Mouse (Mus musculus): Measurements from ENCODE around the gene Gm38100.
A peak's percentile ranks its signal among the peaks of the same experiment; 100 is the strongest.

Gm38100 gene

GRCm38 (mm10) chr1:175920029-175920428 is at the start of gene Gm38100:
Gene Gm38100 (plus strand): TSS chr1:175920329.
- no peak for DNase-seq (ENCODE audit: low read depth)

GRCm38 (mm10) chr1:175870716-175871115 is 49.4 kb upstream of the Gm38100 start:
- no peak for DNase-seq (ENCODE audit: low read depth)

- DNase-seq (ENCODE audit: low read depth), result no peak
Measured at GRCm38 (mm10) chr1:175872028-175872816, 47.9 kb upstream of the Gm38100 start.

GRCm38 (mm10) chr1:175880453-175881296 is 39.5 kb upstream of the Gm38100 start, which contains the start of gene Exo1:
Gene Exo1 (plus strand): TSS chr1:175880581.
- DNase-seq (ENCODE audit: low read depth), result peak; percentile 95

GRCm38 (mm10) chr1:175883398-175883797 is 36.7 kb upstream of the Gm38100 start:
- no peak for DNase-seq (ENCODE audit: low read depth)

GRCm38 (mm10) chr1:175893263-175893662 is 26.9 kb upstream of the Gm38100 start:
- no peak for DNase-seq (ENCODE audit: low read depth)

GRCm38 (mm10) chr1:175893726-175894125 is 26.4 kb upstream of the Gm38100 start:
- no peak for DNase-seq (ENCODE audit: low read depth)

- DNase-seq (ENCODE audit: low read depth), result no peak
Measured at GRCm38 (mm10) chr1:175911207-175911606, 8.9 kb upstream of the Gm38100 start.

GRCm38 (mm10) chr1:175912038-175912437 is 8.1 kb upstream of the Gm38100 start:
- DNase-seq (ENCODE audit: low read depth), result no peak

- DNase-seq (ENCODE audit: low read depth), result no peak
Measured at GRCm38 (mm10) chr1:175913728-175914303, 6.3 kb upstream of the Gm38100 start.

GRCm38 (mm10) chr1:175921091-175921490 is 962 bp downstream of the Gm38100 start:
- no peak for DNase-seq (ENCODE audit: low read depth)

- peak; percentile 76 for DNase-seq (ENCODE audit: low read depth)
Measured at GRCm38 (mm10) chr1:175923848-175924787, 4.0 kb downstream of the Gm38100 start.

GRCm38 (mm10) chr1:175931391-175931790 is 11.3 kb downstream of the Gm38100 start:
- no peak for DNase-seq (ENCODE audit: low read depth)

GRCm38 (mm10) chr1:175936282-175936737 is 16.2 kb downstream of the Gm38100 start:
- peak; percentile 60 for DNase-seq (ENCODE audit: low read depth)

- DNase-seq (ENCODE audit: low read depth), result no peak
Measured at GRCm38 (mm10) chr1:175938731-175939130, 18.6 kb downstream of the Gm38100 start.

GRCm38 (mm10) chr1:175943168-175943567 is 23.0 kb downstream of the Gm38100 start:
- no peak for DNase-seq (ENCODE audit: low read depth)

GRCm38 (mm10) chr1:175946718-175947315 is 26.7 kb downstream of the Gm38100 start:
- DNase-seq (ENCODE audit: low read depth), result no peak

- DNase-seq (ENCODE audit: low read depth), result no peak
Measured at GRCm38 (mm10) chr1:175950421-175950820, 30.3 kb downstream of the Gm38100 start.

GRCm38 (mm10) chr1:175950851-175951250 is 30.7 kb downstream of the Gm38100 start:
- DNase-seq (ENCODE audit: low read depth), result no peak

- no peak for DNase-seq (ENCODE audit: low read depth)
Measured at GRCm38 (mm10) chr1:175961786-175962185, 41.7 kb downstream of the Gm38100 start.

All from induced T-regulatory cell, adult 2 months (primary cell).